Mouse (Mus musculus): ENCODE measurements around the gene Znhit3.

Gene Znhit3

DNA sequence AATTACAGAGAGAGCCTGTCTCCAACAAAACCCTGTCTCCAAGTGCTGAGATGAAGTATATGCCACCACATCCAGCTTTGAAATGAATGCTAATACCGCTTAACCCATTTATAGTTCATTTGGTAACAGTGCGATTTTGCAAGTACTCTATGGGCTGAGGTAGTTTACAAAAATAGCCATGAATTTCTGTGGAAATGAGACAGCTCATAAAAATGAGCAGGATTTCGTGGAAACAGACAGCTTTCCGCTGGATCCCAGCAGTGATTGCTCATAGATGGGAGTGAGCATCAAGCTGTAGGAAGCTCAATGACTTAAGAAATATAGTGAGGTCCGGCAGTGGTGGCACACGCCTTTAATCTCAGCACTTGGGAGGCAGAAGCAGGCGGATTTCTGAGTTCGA, 4.8 kb upstream of the Znhit3 start:
- DNase-seq (ENCODE audit: low spot score) = no peak

DNA sequence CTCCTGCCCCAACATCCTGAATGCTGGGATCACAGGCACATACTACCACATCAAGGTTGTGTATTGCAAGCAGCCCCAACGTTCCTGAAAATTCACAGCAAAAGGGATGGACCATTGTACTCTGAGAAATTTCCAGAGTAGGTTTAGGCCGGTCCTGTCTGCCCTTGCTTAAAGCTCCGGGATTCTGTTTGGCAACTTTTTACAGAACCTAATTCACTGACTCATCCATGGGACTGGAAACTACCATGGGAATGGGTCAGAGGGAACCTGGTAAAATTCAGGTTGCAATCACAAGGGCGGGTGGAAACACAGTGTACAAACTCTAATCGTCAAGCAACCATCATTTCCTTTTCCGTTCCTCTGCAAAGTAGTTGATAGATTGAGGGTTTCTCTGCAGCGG, 3.8 kb upstream of the Znhit3 start:
- no peak for DNase-seq (ENCODE audit: low spot score)

DNA sequence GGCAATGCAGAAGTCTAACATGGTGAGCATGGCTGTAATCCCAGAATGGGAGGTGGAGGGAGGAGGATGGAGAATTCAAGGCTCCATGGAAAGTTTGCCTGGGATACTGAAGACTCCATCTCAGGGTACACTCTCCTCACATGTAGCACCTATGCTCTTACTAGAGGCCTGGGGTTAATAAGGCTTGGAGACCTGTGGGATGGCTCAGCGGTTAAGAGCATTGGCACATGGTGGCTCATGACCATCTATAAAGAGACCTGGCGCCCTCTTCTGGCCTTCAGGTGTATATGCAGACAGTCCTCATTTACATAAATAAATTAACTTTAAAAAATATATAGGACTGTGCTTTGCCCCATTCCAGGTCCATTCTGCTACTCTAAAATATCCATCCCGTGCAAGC, 3.1 kb upstream of the Znhit3 start:
- DNase-seq (ENCODE audit: low spot score) = peak; percentile 25

DNA sequence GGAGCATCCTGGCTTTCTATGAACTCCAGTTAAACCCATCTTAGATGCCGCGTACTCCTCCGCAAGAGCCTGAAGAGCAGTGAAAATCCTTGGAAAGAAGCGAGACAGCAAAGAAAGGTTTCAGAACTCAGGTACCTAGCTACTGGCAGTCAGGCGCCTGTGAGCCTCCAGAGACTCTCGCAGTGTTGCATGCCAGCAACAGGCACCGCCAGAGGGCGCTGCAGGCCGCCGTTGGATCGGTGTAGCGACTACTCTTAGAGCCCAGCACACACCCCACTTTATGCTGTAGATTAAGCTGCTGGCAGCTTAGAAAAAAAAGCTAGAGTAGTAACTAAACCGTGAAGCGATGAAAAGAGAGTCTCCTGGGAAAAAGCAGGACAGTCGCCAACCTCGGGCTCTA, 2.3 kb upstream of the Znhit3 start:
- peak; percentile 84 for DNase-seq (ENCODE audit: low spot score)

DNA sequence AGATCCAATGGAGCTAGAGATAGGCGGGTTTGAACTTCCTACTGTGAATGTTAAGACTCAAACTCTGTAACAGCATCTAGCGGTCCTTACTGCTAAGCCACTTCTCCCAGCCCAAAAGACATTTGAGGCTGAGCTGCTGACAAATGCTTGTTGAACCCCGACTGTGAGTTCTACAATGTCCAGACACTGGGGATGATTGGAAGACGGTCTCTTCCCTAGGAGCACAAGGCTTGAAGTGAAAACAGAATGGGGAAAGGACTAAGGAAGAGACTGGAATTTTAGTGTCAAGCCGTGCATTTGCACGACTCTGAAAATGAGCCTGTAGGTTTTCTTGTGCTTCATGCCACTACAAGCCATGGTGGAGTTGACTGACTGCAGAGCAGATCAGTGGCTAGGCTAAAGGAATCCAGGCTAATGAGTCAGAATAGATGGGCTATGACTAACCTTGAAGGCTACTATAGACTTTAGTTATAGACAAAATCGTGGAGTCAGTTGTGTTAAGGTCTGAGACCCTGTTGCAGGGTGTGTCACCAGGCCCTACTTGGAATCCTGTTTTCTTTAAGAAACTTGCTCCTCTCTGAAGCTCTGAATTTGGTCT, 636 bp upstream of the Znhit3 start:
- DNase-seq (ENCODE audit: low spot score) = no peak

DNA sequence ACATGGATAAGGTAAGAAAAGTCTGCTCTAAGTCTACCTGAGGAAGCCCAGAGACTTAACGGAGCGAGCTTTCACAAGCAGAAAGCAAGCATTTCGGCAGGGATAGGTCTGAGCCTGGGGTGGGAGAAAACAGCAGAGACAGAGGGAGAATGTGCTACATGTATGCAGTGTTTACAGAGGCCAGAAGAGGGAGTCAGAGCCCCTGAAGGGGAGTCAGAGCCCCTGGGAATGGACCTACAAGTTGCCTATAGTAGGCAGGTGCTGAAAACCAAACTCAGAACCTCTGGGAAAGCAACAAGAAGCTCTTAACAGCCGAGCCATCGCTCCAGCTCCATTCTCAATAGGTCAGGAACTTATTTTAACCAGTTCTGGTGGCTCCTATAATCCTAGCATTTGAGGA, 1.5 kb downstream of the Znhit3 start:
- DNase-seq (ENCODE audit: low spot score) = no peak

DNA sequence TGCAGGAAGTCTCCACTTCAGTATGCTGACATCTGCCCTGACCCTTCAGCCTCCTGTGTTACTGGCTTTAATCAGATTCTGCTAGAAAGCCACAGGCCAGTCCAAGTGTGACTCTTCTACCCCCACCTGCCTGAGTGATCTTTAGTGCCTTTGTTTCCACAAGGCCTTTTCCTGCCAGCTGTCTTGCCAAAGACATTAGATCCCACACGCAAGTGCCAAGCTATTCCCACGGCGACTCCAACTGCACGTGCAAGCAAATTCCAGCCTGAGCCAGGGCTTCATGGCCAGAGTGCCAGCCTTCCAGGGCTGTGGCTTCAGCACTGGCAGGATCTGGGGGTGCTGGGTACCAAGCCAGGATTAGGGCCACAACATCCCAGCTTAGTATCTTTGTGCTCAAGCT, 5.8 kb downstream of the Znhit3 start:
- DNase-seq (ENCODE audit: low spot score) = no peak

DNA sequence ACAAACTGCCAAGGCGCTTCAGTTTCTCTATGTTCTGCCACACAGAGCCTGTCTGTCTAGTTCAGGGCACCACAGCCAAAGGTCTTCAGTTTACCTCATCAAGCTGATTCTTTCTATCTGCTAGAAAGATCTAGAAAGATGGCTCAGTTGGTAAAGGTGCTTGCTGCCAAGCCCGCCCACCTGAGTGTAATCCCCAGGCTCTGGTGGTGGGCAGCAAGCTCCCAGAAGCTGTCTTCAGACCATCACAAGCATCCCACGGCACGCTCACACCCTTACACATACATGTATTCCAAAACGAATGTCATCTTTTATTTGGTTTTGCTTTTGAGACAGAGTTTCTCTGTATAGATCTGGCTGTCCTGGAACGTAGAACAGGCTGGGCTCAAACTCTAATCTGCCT, 7.7 kb downstream of the Znhit3 start:
- no peak for DNase-seq (ENCODE audit: low spot score)

DNA sequence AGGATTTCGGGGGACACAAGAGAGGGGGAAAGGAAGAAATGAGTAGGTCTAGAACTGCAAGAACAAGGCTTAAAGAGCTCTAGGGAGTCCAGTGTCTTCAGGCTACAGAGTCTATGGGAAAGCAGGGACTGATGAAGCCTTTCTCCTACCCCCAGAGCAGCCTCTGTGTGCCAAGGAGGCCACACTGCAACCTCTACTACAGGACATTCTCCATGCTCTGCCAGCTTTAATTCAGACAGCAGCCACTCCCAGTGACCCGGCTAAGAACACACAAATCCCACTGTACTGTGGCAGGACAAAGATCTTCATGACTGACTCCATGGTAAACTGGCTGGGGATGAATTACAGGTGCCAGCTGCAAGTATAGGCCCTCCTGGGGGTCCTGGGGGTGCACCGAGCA, 9.1 kb downstream of the Znhit3 start:
- no peak for DNase-seq (ENCODE audit: low spot score)

DNA sequence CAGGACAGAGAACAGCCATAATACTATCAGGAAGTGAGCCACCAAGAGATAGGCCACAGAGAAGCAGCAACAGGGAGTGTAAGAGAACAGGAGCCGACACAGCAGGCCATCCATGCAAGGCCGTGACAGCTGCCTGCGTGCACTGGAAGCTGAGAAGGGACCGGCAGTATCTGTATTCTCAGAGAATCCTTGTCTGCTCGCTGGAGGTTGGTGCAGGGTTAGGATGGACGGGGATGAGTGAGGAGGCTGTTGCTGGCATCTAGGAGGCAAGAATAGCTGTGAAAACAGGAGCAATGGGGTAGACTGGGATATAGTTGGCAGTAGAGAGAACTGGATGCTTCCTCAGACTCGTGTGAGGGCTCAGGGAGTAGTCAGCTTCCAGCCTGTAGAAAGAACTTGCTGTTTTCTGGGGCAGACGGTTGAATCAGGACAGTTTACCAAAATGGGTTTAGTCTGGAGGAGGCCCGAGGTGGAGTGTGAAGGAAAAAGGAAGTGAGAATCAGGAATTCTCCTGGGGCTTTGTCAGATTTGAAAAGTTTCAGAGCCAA, 11.5 kb downstream of the Znhit3 start:
- DNase-seq (ENCODE audit: low spot score) = no peak

DNA sequence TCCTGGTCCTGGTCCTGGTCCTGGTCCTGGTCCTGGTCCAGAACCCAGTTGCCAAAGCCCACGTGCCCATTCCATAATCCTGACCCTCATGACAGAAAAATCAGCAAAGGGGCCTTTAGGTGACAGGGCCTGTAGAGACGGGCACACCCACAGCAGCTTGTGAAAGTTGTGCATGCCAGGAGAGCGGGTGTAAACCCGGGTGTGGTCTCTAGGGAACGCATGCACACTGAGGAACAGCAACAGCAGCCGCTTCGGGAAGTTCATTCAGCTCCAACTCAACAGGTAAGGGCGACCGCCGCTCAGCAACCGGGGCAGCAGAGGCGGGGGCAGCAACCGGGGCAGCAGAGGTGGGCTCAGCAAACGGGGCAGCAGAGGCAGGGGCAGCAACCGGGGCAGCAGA, 23.1 kb downstream of the Znhit3 start:
- DNase-seq (ENCODE audit: low spot score) = no peak

DNA sequence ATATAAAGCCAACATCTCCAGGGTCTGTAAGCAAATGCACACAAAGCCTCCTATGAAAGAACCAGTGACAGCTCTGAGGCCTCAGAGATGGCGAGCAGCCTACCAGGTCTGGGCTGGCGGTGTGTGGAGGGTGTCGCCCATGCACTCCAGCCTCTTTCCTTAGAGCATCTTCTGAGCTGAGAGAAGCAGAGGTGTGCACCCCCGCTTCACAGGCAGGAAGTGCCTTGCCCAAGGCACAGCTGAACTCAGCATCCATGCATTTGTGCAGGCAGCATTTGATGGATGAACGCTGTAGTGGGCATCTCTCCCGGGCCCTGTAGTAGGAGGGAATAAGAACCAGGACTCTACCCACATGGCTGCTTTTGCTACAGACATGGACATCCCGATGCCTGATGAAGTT, 24.5 kb downstream of the Znhit3 start:
- DNase-seq (ENCODE audit: low spot score) = no peak

DNA sequence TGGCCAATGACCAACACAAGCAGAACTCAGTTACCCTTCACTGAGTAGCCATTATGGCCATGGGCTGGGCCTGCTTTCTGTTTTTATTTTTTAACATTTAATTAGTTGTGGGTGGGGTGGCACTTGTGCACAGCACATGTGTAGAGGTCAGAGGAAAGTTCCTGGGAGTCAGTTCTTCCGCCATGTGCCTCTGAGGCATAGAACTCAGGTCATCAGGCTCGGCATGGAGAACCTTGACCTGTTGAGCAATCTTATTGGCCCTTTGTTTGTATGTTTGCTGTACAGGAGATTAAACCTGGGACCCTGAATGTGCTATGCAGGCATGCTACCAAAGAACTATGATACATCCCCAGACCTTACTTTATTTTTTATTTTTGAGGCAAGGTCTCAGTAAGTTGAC, 26.7 kb downstream of the Znhit3 start:
- no peak for DNase-seq (ENCODE audit: low spot score)

DNA sequence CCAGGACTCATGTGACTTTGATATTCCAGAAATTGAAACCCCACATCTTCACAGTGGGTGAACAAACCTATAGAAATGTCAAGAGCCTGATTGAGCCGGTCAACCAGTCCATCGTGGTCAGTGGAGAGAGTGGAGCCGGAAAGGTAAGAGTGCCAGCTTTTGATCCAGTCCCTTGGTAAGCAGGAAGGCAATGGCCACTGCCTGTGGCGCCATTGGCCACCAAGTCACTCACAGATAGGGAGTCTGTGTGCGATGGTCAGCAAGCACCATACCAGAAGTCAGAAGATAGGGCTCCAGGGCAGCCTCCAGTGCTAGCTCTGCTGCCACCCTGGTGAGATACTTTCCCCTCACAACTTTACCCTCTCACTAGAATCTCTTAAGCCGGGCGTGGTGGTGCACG, 28.1 kb downstream of the Znhit3 start:
- no peak for DNase-seq (ENCODE audit: low spot score)

DNA sequence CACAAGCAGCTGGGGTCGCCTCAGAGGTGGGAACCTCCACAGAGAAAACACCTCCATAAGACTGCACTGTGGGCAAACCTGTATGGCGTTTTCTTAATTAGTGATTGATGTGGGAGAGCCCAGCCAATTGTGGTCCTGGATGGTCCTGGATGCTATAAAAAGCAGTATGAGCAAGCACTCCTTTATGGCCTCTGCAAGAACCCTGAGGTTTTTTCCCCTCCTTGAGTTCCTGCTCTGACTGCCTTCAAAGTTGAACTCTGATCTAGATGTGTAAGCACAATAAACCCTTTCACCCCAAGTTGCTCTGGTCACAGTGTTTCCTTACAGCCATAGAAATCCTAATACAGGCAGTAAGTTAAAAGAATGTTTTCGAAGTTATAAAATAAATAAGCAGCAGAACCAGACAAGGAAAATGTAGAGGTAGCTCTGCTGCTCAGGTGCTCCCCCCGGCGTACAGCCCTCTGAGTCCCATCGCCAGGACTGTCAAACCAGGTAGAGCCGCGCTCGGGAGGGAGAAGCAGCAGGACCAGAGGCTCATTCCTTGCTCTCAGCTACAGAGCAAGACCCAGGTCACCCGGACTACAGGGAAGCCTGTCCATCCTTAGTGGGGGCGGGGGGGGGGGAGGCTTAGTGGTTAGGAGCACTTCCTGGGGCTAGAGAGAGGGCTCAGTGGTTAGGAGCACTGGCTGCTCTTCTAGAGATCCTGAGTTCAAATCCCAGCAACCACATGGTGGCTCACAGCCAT, 29.2 kb downstream of the Znhit3 start:
- no peak for DNase-seq (ENCODE audit: low spot score)

DNA sequence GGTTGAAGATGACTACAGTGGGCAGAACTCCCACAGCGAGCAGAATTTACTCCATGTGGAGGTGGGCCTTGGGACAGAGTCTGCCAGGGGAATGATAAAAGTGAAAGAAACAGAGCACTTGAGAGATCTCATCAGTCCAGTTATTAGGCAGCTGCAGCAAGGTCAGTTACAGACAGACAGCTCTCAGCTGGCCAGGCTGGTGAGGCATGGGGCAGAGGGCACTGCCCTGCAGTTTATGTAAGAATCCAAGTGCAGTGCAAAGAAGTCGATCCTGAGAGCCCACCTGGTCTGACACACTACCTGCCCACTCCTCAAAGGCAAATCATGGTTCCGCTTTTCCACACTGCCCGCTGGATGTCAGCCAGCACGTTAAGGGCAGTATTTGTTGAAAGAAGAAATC, 29.9 kb downstream of the Znhit3 start:
- no peak for DNase-seq (ENCODE audit: low spot score)

DNA sequence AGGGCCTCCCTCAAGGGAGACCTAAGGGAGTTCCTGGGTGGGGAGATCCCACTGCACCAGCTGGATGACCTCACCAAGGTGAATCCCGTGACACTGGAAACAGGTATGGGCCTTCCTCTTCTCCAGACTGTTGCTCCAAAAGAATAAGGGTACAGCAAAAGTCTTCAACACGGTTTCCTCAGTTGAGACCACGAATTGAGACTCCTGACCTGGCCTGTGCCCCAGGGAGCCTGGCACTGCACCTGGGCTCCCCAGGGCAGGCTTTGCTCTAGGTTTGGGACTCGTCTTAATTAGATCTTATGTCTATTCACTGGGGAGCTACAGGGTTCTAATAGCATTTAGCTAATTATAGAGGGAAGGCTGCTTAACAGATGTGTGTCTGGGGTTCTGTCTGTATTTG, 30.9 kb downstream of the Znhit3 start:
- DNase-seq (ENCODE audit: low spot score) = no peak

DNA sequence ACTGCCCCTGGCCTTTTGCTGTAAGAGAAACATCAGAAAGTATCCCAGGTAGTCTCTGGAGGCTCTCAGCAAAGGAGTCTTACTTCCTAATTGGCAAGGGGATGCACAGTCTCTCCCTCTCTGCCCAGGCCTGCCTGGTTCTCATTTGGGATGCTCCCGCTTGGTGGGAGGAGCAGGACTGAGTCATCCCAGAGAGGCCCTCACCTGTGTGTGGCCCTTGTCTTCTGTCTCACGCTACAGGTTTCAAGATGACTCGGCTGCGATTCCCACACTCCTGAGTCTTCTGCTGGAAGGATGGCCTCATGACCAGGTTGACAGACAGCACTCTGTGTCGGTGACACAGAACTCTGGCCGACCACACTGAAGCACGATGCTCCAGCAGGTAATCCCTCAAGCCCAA, 33.8 kb downstream of the Znhit3 start:
- DNase-seq (ENCODE audit: low spot score) = no peak

DNA sequence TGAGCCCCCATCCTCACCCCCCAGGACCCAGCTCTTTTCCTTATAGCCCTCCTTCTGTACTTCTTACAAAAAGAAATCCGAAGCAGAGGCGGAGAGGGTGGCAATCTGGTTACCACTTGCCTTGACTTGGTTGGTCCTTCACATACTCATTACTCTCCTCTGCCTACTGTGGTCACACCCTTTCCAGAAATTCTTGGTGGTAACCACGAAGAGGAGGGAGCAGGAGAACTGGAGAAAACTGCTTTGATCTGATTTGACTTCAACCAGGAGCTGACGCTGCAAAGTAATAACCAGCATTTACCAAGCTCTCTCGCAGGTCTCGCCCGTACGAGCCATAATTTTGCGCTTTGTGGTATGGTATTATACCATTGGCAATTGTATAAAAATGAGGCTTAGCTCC, 35.2 kb downstream of the Znhit3 start:
- no peak for DNase-seq (ENCODE audit: low spot score)

DNA sequence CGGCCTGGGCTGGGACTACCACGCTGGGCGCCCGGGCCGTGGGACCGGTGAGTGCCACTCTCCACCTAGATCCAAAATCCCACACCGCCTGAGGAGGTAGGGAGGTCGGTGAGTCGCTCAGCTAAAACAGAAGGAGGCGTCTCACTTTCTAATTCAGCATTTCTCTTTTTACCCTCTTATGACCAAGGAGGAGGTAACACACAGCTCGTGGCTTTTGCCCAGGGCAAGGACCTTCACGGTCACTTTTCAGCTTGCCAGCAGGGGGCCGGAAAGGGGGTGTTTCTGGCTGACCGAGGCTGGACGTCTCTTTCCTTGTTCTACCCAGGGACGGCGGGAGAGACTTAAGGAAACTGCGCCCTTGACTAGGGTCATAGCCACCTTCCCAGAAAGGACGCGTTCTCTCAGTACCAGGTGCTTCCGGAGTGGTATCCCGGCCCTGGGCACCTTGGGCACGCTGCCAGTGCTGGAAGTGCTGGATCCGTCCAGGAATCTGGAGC, 35.7 kb downstream of the Znhit3 start:
- DNase-seq (ENCODE audit: low spot score) = peak; percentile 53

DNA sequence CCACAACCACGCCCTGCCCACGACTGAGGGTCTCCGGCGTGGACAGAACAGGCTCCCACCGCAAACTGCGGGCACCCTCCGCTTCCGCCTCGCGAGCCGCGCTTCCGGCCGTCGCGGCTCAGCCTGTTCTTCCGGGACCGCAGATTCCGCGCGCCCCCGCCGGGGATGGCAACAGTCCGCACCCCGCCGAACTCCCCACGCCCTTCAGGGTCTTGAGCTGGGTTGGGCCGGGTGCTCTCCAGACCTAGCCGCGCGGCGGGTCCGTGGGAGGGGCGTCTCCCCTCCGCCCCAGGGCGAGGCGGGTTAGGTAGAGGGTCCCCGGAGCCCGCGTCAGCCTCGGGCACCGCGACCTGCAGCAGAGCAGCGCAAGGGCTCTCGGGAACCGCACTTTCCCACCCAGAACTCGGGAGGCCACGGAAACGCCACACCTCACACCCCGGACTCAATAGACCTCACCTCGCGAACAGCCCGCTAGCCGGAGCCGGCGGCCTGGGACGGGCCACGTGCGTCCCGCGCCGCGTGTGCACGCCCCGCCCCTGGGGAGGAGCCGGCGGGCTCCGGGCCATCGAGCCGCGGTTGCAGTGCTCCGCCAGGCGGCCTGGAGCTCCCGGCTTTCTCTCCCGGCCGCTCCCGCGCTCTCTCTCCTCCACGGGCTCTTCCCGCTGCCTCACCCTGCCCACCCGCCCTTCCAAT, 36.2 kb downstream of the Znhit3 start, which contains the start of the genes Myo19 and Pigw:
Gene Myo19, plus strand, starts transcription at position 377 of the 693 bp plus-strand sequence.
Gene Pigw, minus strand, starts transcription at position 514 of the 693 bp plus-strand sequence.
- peak; percentile 80 for DNase-seq (ENCODE audit: low spot score)

DNA sequence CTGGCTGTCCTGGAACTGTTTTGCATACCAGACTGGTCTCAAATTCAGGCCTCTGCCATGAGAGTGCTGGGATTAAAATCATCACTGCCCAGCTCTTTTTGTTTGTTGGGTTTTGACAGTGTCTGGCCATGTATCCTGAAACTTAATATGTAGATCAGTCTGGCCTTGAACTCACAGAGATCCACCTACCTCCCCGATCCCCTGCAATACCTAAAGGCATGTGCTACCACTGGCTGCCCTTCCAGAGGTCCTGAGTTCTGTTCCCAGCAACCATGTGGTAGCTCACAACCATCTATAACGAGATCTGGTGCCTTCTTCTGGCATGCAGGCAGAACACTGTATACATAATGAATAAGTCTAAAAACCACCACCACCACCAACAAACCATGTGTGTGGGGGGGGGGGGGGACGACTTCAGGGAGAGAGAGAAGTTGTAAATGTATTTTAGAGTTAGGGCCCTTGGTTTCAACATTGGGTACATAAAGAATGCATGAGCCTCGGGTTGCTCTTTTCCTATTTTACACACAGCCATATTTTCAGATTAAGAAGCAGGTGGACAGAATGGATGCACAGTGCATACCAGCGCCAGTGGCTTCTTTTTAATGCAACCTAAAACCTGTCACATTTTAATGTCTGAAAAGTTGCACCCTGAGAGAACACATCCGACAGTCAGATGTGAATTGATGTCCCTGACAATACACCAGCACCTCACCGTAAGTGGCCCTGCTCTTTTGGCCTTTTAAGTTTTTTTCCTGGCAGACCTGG, 37.0 kb downstream of the Znhit3 start:
- DNase-seq (ENCODE audit: low spot score) = no peak

Measured in lung, postnatal 25 days (tissue).